Mouse (Mus musculus): ENCODE data around the gene Gm3033. TPM values are rescaled to one million over a fixed set of nuclear protein-coding genes. Genes with fewer than 3 reads are reported as not detected.
"Not testable (repeated sequence)": the region's sequence is repeated elsewhere in the genome, so short reads cannot be mapped to it uniquely, and the experiment has no call there.

Gene Gm3033
- polyA plus RNA-seq (2014; fragmentation: Nextera tagmentation; extraction: Ambion mirVana) = not detected in 2 replicates

DNA sequence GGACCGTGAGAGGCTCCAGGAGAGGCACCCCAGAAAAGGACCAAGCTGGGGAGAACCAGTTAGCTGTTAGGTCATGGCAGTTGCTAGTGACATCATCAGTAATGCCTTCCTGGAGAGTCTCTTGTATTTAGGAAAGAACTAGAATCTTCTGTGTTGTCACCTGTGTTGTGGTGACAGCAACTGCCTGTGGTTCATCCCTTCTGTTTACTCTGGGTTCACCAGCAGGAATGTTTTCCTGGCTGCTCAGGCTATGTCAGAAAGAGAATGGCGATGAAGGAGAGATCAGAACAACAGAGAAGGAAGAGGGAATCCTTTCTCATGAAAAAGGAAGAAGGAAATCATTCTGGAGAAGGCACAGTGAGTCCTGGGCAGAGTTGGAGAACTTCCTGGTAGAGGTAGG lies at the start of gene Gm3033:
Gene Gm3033, plus strand, starts transcription at position 301 of the 400 bp plus-strand sequence.
- no CpG with 5 or more reads among the region's 2 CpGs for WGBS (ENCODE audit: insufficient replicate concordance)
- not testable (repeated sequence) for H3K9ac ChIP-seq (ENCODE audit: low read depth, low read length); H3K36me3 ChIP-seq (ENCODE audit: control insufficient read depth, insufficient read depth, low read length); H3K27me3 ChIP-seq (ENCODE audit: control insufficient read depth, insufficient read depth, low read length); H3K9me3 ChIP-seq (replicated peaks; ENCODE audit: control insufficient read depth, low read length); H3K27ac ChIP-seq (ENCODE audit: low read depth, low read length); H3K4me3 ChIP-seq (ENCODE audit: low read depth, low read length); H3K4me1 ChIP-seq (ENCODE audit: control insufficient read depth, insufficient read depth, low read length); ATAC-seq (replicated peaks; ENCODE audit: insufficient number of reproducible peaks, low FRiP score, low TSS enrichment); H3K4me2 ChIP-seq

- ATAC-seq (replicated peaks; ENCODE audit: insufficient number of reproducible peaks, low FRiP score, low TSS enrichment); H3K27ac ChIP-seq (ENCODE audit: low read depth, low read length); H3K4me2 ChIP-seq; H3K4me3 ChIP-seq (ENCODE audit: low read depth, low read length); H3K4me1 ChIP-seq (ENCODE audit: control insufficient read depth, insufficient read depth, low read length); H3K9ac ChIP-seq (ENCODE audit: low read depth, low read length); H3K27me3 ChIP-seq (ENCODE audit: control insufficient read depth, insufficient read depth, low read length); H3K36me3 ChIP-seq (ENCODE audit: control insufficient read depth, insufficient read depth, low read length); H3K9me3 ChIP-seq (replicated peaks; ENCODE audit: control insufficient read depth, low read length): not testable (repeated sequence)
- no CpG with 5 or more reads among the region's 31 CpGs for WGBS (ENCODE audit: insufficient replicate concordance)
Measured at GRCm38 (mm10) chr14:3809774-3810173, 36.3 kb upstream of the Gm3033 start, which contains the start of gene Gm3002. Gene Gm3002 (plus strand): TSS chr14:3810074.

GRCm38 (mm10) chr14:3883872-3884271 lies 37.8 kb downstream of the Gm3033 start, which contains the start of gene Gm2916:
Gene Gm2916 (plus strand): TSS chr14:3884172.
- H3K36me3 ChIP-seq (ENCODE audit: control insufficient read depth, insufficient read depth, low read length); H3K27me3 ChIP-seq (ENCODE audit: control insufficient read depth, insufficient read depth, low read length); H3K27ac ChIP-seq (ENCODE audit: low read depth, low read length); H3K9me3 ChIP-seq (replicated peaks; ENCODE audit: control insufficient read depth, low read length); ATAC-seq (replicated peaks; ENCODE audit: insufficient number of reproducible peaks, low FRiP score, low TSS enrichment); H3K4me3 ChIP-seq (ENCODE audit: low read depth, low read length); H3K4me2 ChIP-seq; H3K9ac ChIP-seq (ENCODE audit: low read depth, low read length); H3K4me1 ChIP-seq (ENCODE audit: control insufficient read depth, insufficient read depth, low read length): not testable (repeated sequence)
- no CpG with 5 or more reads among the region's 1 CpGs for WGBS (ENCODE audit: insufficient replicate concordance)

Other genes starting within 250 kb of the Gm3033 start
- not detected in 2 replicates for gene Gm3012, start 211.7 kb upstream of the Gm3033 start, polyA plus RNA-seq (2014; fragmentation: Nextera tagmentation; extraction: Ambion mirVana)
- 8.9 and 9.8 TPM in 2 replicates for gene Gm3020, start 194.2 kb upstream of the Gm3033 start, polyA plus RNA-seq (2014; fragmentation: Nextera tagmentation; extraction: Ambion mirVana)
- not detected in 2 replicates for gene Gm3043, start 157.5 kb upstream of the Gm3033 start, polyA plus RNA-seq (2014; fragmentation: Nextera tagmentation; extraction: Ambion mirVana)
- 6.8 and 7.1 TPM in 2 replicates for gene Gm3002, start 36.2 kb upstream of the Gm3033 start, polyA plus RNA-seq (2014; fragmentation: Nextera tagmentation; extraction: Ambion mirVana)
- gene Gm2916, start 37.9 kb downstream of the Gm3033 start, polyA plus RNA-seq (2014; fragmentation: Nextera tagmentation; extraction: Ambion mirVana) = 0.84 and 1.1 TPM in 2 replicates
- not detected in 2 replicates for gene Gm3029, start 85.5 kb downstream of the Gm3033 start, polyA plus RNA-seq (2014; fragmentation: Nextera tagmentation; extraction: Ambion mirVana)
- gene Gm3095, start 117.3 kb downstream of the Gm3033 start, polyA plus RNA-seq (2014; fragmentation: Nextera tagmentation; extraction: Ambion mirVana) = 0.51 and 1.2 TPM in 2 replicates
- not detected in 2 replicates for gene Gm3099, start 152.1 kb downstream of the Gm3033 start, polyA plus RNA-seq (2014; fragmentation: Nextera tagmentation; extraction: Ambion mirVana)
- 1.5 and 1.9 TPM in 2 replicates for gene Gm5796, start 177.7 kb downstream of the Gm3033 start, polyA plus RNA-seq (2014; fragmentation: Nextera tagmentation; extraction: Ambion mirVana)
- not detected in 2 replicates for gene Gm3115, start 237.9 kb downstream of the Gm3033 start, polyA plus RNA-seq (2014; fragmentation: Nextera tagmentation; extraction: Ambion mirVana)

Measured in heart, embryonic 11.5 days (tissue).